Mouse (Mus musculus) retina, embryonic 14.5 days (tissue): ENCODE measurements at regions not wholly inside any gene's neighbourhood (a gene's known extent, or its start where the extent isn't known, plus 50 kb on each side); places are given as distances from the start of the nearest gene placed in this dataset.

Experiments
- DNase-seq: peaks from one replicate; pipeline ENCODE4 v3.0.0-alpha.2; 2015; ENCODE audit warnings: low spot score

GRCm38 (mm10) chr8:44838431-44838830 is 96.8 kb upstream of the Fat1 start:
- DNase-seq, result peak; percentile 47

- peak; percentile 43 for DNase-seq
These were observed 95.6 kb upstream of the Fat1 start for GRCm38 (mm10) chr8:44839504-44840209.

GRCm38 (mm10) chr8:44840646-44841045 is 94.6 kb upstream of the Fat1 start:
- peak; percentile 83 for DNase-seq

GRCm38 (mm10) chr8:44844362-44844761 is 90.9 kb upstream of the Fat1 start:
- no peak for DNase-seq

GRCm38 (mm10) chr8:44852223-44852622 is 83.0 kb upstream of the Fat1 start:
- no peak for DNase-seq

GRCm38 (mm10) chr8:44855115-44855514 is 80.1 kb upstream of the Fat1 start:
- peak; percentile 70 for DNase-seq

GRCm38 (mm10) chr8:44867202-44867601 is 68.0 kb upstream of the Fat1 start:
- DNase-seq, result no peak

GRCm38 (mm10) chr8:44867666-44868065 is 67.6 kb upstream of the Fat1 start:
- no peak for DNase-seq

- DNase-seq, result no peak
These were observed 58.2 kb upstream of the Fat1 start for GRCm38 (mm10) chr8:44877066-44877465.

- no peak for DNase-seq
These were observed 57.0 kb upstream of the Fat1 start for GRCm38 (mm10) chr8:44878208-44878607.

GRCm38 (mm10) chr8:44879186-44879585 is 56.1 kb upstream of the Fat1 start:
- DNase-seq, result no peak

GRCm38 (mm10) chr8:44884399-44885006 is 50.7 kb upstream of the Fat1 start:
- DNase-seq, result no peak
